Mouse (Mus musculus): ENCODE data around the gene Tyk2.

- TF ChIP-seq CTCF (IDR thresholded peaks at IDR 0.05; ENCODE audit: low read depth, low read length): no peak
- no peak for TF ChIP-seq GATA2 (IDR thresholded peaks at IDR 0.05; ENCODE audit: borderline replicate concordance, low read depth, low read length)
- no peak for TF ChIP-seq GATA1 (IDR thresholded peaks at IDR 0.05; ENCODE audit: borderline replicate concordance, low read length)
- TF ChIP-seq POLR2AphosphoS5 (IDR thresholded peaks at IDR 0.05; ENCODE audit: insufficient replicate concordance, low read depth, low read length): no peak
These were observed 17.4 kb upstream of the Tyk2 start for GRCm38 (mm10) chr9:21148427-21148826.

All from G1E (cell line).